Mouse (Mus musculus) cerebellum, postnatal 36 days (tissue): ENCODE measurements around the gene Spdya.
"Not testable (repeated sequence)": the region's sequence is repeated elsewhere in the genome, so short reads cannot be mapped to it uniquely, and the experiment has no call there.

Experiments used
- DNase-seq, 2 experiments: peaks; one replicate each; pipeline ENCODE4 v3.0.0; 2021 to 2022; ENCODE audit warnings: mixed read lengths in 2 of 2

Spdya gene

DNA sequence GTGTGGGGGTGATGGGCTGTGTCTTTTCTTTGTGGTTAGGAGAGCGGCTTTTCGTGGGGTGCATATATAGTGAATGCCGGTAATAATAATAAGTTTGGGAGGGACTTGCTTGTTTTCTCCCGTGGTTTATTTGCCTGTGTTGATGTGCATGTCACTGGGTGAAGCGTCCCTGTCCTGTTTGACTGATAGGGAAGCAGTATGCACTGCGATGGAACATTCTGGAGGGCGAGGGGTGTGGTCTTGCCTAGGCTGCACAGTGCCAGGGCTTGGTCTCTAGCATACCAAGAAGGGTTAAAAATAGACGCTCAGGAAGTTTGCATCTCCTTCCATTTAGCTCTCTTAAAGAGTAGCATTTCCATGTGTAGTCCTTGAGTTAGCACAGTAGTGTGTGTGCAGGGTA, 84.9 kb downstream of the Spdya start:
- no peak for DNase-seq

DNA sequence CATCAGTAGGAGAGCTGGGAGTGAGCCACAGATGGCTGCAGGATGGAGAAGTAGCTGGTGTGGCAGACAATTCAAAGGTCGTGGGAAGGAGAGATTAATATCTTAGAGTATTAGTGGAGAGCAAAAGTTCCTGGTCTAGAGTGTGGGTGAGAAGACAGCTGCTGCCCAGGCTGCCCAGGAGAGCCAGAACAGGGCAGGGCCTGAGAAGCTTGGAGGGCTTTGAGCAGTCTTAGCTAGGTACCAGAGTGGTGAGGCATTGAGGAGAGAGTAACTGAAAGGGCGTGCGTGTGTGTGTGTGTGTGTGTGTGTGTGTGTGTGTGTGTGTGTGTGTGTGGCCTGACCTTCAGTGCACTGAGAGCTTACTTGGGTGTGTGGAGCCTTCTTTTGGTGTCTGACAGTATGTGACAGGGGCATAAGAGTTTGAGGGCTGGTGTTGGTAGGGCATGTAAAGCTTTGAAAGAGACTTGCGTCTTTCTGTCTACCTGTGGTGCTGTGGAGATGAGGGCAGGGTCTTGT, 85.9 kb downstream of the Spdya start:
- DNase-seq, result no peak

DNA sequence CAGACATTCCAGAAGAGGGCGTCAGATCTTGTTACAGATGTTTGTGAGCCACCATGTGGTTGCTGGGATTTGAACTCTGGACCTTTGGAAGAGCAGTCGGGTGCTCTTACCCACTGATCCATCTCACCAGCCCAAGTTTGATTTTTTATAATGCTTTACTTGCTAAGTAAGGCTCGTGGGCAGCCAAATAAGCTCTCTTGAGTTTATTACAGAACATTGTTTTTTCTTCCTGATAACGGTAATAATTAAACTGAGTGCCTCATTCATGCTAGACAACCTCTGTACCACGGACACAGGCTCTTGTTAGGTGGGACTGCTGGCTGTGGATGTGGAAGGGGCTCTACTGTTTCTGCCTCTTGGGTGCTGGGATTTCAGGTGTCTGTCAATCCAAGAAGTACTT, 87.2 kb downstream of the Spdya start:
- not testable (repeated sequence) for DNase-seq
